Mouse (Mus musculus): Measurements from ENCODE around the gene Vamp1. TPM values are rescaled to one million over a fixed set of nuclear protein-coding genes. Genes with fewer than 3 reads are reported as not detected.

Vamp1 gene
- polyA plus RNA-seq, 1 experiment from 2014 or later, result 1.3 TPM

DNA sequence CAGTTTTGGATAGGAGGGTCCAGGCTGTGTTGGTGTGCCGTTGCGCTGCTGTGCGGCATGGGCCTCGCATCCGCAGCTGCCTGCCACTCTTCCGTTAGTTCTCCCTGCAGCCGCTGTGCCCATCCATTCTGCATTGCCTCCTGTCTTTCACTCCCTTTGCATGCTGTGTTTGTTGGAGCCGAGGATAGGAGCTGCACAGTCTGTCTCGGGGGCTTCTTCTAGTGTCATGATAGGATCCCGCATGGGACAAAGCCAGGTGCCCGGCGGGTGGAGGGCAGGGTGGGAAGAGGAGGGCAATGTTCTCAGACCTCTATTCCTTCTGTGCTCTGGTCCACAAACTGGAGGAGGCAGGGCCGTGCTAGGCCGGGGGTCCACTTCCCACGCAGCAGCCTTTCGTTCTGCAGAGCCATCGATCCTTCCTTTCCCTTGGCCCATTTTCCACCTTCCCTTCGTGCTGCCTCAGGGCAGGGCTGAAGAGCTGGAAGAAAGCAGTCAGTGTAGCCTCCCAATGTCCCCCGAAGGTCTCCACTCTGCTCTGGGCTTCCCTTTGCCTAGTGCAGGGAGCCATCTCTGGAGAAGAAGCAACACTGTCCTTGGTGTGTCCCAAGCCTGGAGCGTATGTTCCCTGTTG, 5.9 kb downstream of the Vamp1 start:
- Histone ChIP-seq H3K9ac (ENCODE audit: low read length) (no peak overlapping the region), H3K9me3 (ENCODE audit: control insufficient read depth, low read length) (no peaks in the 10 kb centered on the region), H3K27ac (ENCODE audit: low read depth, low read length) (no peak overlapping the region), H3K4me3 (ENCODE audit: low read depth, low read length) (no peak overlapping the region), H3K36me3 (ENCODE audit: control insufficient read depth, insufficient read depth, low read length) (no peaks in the 10 kb centered on the region), H3K27me3 (ENCODE audit: control insufficient read depth, insufficient read depth, low read length) (no peaks in the 10 kb centered on the region), H3K4me1 (ENCODE audit: control insufficient read depth, insufficient read depth, low read length) (no peaks in the 10 kb centered on the region), H3K4me2 (no peak overlapping the region)
- WGBS, result 89% methylated on average over 20 of the region's 20 CpGs
- no peak for DNase-seq (ENCODE audit: low spot score, missing footprints)
- no peak for ATAC-seq (ENCODE audit: low FRiP score)

DNA sequence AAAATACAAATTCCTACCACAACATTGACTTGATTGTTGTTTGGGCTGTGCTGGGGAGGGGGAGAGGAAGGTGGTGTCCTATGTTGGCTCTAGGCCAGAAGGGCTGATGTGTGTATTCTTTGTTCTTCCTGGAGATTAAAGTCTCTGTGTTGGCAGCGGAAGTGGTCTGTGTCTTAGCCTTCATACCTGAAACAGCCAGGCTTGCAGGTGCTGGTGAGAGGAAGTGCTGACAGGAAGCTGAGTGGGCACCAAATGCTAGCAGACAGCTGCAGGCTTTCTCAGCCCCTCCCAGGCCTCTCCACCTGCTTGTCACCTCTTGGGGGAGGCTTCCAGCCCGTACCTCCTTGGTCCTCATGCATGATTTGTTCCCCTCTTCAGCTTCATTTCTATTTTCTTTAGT, 6.8 kb downstream of the Vamp1 start:
- H3K27me3 ChIP-seq (ENCODE audit: control insufficient read depth, insufficient read depth, low read length), result no peaks in the 10 kb centered on the region
- WGBS, result 83% methylated on average over 2 of the region's 2 CpGs
- no peak for ATAC-seq (ENCODE audit: low FRiP score)

DNA sequence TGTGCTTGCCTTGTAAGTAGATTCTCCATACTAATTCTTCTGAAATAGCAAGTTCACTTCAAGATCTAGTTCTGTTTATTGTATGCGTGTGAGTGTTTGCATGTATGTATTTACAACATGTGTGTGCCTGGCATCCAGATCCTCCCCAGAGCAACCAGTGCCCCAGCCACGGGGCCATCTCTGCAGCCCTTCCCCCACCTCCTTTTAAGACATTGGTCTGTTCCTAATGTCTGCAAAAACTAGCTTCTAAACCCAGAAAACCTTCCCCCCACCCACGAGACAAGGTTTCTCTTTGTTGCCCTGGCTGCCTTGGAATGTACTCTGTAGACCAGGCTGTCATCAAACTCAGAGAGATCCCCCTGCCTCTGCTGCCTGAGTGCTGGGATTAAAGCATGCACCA, 7.2 kb downstream of the Vamp1 start:
- ATAC-seq (ENCODE audit: low FRiP score) (no peak), DNase-seq (ENCODE audit: low spot score, missing footprints) (no peak)
- 87% methylated on average over 3 of the region's 3 CpGs for WGBS
- no peaks in the 10 kb centered on the region for H3K4me1 ChIP-seq (ENCODE audit: control insufficient read depth, insufficient read depth, low read length)
- H3K27me3 ChIP-seq (ENCODE audit: control insufficient read depth, insufficient read depth, low read length), result no peaks in the 10 kb centered on the region
- H3K9me3 ChIP-seq (ENCODE audit: control insufficient read depth, low read length), result no peaks in the 10 kb centered on the region
- H3K9ac ChIP-seq (ENCODE audit: low read length), result no peak overlapping the region
- no peaks in the 10 kb centered on the region for H3K36me3 ChIP-seq (ENCODE audit: control insufficient read depth, insufficient read depth, low read length)
- H3K4me2 ChIP-seq, result no peak overlapping the region
- no peak overlapping the region for H3K4me3 ChIP-seq (ENCODE audit: low read depth, low read length)
- no peak overlapping the region for H3K27ac ChIP-seq (ENCODE audit: low read depth, low read length)

More for the DNA sequence above, 6.8 kb downstream of the Vamp1 start:
- no peak overlapping the region for H3K9ac ChIP-seq (ENCODE audit: low read length)
- H3K27ac ChIP-seq (ENCODE audit: low read depth, low read length), result no peak overlapping the region
- no peak overlapping the region for H3K4me2 ChIP-seq
- no peaks in the 10 kb centered on the region for H3K4me1 ChIP-seq (ENCODE audit: control insufficient read depth, insufficient read depth, low read length)
- no peak overlapping the region for H3K4me3 ChIP-seq (ENCODE audit: low read depth, low read length)
- no peaks in the 10 kb centered on the region for H3K9me3 ChIP-seq (ENCODE audit: control insufficient read depth, low read length)
- H3K36me3 ChIP-seq (ENCODE audit: control insufficient read depth, insufficient read depth, low read length), result no peaks in the 10 kb centered on the region
- DNase-seq (ENCODE audit: low spot score, missing footprints), result no peak

DNA sequence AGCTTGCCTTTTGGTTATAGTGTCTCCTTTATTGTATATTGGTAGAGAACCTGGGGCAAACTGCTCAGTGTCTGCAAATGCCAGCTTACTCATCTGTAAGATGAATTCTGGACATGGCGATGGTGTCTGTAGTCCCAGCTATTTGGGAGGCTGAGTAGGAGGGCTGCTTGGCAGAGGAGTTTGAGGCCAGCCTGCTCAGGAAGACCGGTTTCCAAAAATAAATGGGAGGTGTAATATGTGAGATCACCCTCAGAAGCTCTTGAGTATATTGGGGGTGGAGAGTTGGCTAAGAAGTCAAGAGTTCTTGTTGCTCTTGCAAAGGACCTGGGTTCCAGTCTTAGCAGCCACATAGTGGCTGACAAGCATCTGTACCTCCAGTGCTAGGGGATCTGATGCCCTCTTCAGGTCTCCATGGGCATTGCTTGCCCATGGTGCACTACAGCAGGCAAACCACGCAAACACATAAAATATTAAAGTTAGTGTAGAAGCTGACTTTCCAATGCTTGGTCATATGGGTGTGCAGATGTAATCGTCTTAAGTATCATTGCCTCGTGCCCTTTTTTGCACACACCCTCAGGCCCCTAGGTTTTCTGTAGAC, 10.3 kb downstream of the Vamp1 start:
- H3K27ac ChIP-seq (ENCODE audit: low read depth, low read length), result no peak overlapping the region
- DNase-seq (ENCODE audit: low spot score, missing footprints), result no peak
- no peak overlapping the region for H3K4me2 ChIP-seq
- no peaks in the 10 kb centered on the region for H3K27me3 ChIP-seq (ENCODE audit: control insufficient read depth, insufficient read depth, low read length)
- no peaks in the 10 kb centered on the region for H3K36me3 ChIP-seq (ENCODE audit: control insufficient read depth, insufficient read depth, low read length)
- 89% methylated on average over 5 of the region's 5 CpGs for WGBS
- no peak for ATAC-seq (ENCODE audit: low FRiP score)
- H3K4me1 ChIP-seq (ENCODE audit: control insufficient read depth, insufficient read depth, low read length), result no peaks in the 10 kb centered on the region
- H3K9ac ChIP-seq (ENCODE audit: low read length), result no peak overlapping the region
- no peak overlapping the region for H3K4me3 ChIP-seq (ENCODE audit: low read depth, low read length)
- H3K9me3 ChIP-seq (ENCODE audit: control insufficient read depth, low read length), result no peaks in the 10 kb centered on the region

DNA sequence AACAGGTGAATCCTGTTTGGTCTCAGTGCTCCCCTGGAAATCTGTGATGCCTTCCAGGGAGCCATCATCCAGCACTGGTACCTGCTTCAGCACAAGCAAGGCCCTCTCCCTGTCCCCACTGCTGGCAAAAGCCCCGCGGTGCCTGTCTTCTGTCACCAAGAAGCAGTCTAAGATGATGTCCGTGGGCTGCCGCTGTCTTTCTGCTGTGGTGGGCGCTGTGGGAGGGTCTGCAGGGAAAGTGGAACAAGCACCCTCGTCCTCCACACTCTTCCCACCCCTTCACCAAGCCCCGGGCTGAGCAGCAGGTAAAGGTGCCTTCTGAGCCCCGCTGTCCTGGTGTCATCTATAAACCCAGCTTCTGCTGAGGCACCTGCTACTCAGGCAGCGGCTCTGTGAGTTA, 15.2 kb downstream of the Vamp1 start:
- DNase-seq (ENCODE audit: low spot score, missing footprints) (no peak), ATAC-seq (ENCODE audit: low FRiP score) (0 out of 2 replicates have a peak, but pooled peaks have one; percentile 16)
- Histone ChIP-seq H3K36me3 (ENCODE audit: control insufficient read depth, insufficient read depth, low read length) (no peaks in the 10 kb centered on the region), H3K27me3 (ENCODE audit: control insufficient read depth, insufficient read depth, low read length) (no peaks in the 10 kb centered on the region), H3K4me1 (ENCODE audit: control insufficient read depth, insufficient read depth, low read length) (peaks cover 9% of the 10 kb centered on the region), H3K9me3 (ENCODE audit: control insufficient read depth, low read length) (no peaks in the 10 kb centered on the region), H3K4me3 (ENCODE audit: low read depth, low read length) (no peak overlapping the region), H3K27ac (ENCODE audit: low read depth, low read length) (no peak overlapping the region), H3K9ac (ENCODE audit: low read length) (peak overlapping the region; percentile 14; the same call in 1 of the 2 replicates), H3K4me2 (no peak overlapping the region)
- WGBS, result 68% methylated on average over 9 of the region's 9 CpGs

DNA sequence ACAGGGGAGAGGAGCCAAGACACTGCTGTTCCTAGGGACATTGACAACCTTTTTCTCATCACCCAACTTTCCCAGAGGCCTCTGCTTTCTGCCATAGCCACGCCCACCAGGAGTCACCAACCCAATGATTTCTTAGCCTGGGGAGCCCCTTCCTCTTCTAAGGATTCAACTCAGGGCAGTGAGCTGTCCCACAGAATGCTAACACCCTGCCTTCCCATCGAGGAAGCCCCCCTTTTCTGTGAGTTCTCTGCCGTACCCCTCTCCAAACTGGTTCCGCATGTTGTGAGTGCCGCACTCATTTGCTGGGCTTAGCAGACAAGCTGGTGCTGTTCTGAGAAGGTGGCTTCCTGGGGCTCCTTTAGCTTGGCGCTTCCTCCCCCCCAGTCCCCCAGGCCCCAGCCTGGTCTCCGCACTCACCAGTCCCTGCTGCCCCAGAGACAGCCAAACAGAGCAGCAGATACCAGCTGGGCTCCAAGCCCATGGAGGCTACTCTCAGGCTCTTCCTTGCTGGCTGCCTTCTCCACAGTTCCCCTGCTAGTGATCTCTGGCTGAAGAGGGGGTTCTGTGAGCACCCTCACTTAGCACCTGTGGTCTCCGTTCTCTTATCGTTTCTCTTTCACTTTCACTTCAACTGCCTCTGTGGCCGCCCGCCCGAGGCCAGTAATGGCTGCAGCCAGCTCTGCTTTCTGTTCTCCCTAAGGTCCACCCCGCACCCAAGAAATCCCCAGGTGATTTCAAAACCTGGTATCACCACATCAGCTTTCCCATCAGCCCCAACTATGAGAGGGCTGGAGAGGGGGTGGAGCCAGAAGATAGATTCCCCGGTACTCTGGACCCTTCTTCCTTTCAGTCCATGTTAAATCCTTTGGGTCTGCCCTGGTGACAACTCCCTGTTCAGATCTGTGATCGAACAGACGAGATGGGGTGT, 16.0 kb downstream of the Vamp1 start, which contains the start of gene Tapbpl:
Tapbpl (minus strand) TSS at position 744 of the 928 bp plus-strand sequence.
- peak within 1 kb of the TSS; percentile 69 for H3K9ac ChIP-seq (ENCODE audit: low read length)
- no peaks in the 10 kb centered on the region for H3K9me3 ChIP-seq (ENCODE audit: control insufficient read depth, low read length)
- DNase-seq (ENCODE audit: low spot score, missing footprints), result peak; percentile 89
- H3K4me1 ChIP-seq (ENCODE audit: control insufficient read depth, insufficient read depth, low read length), result peaks cover 9% of the 10 kb centered on the region
- no peaks in the 10 kb centered on the region for H3K36me3 ChIP-seq (ENCODE audit: control insufficient read depth, insufficient read depth, low read length)
- H3K27me3 ChIP-seq (ENCODE audit: control insufficient read depth, insufficient read depth, low read length), result no peaks in the 10 kb centered on the region
- peak within 1 kb of the TSS; percentile 34 for H3K4me3 ChIP-seq (ENCODE audit: low read depth, low read length)
- 9% methylated on average over 16 of the region's 16 CpGs for WGBS
- no peak within 1 kb of the TSS for H3K27ac ChIP-seq (ENCODE audit: low read depth, low read length)
- peak within 1 kb of the TSS; percentile 71 for H3K4me2 ChIP-seq
- ATAC-seq (ENCODE audit: low FRiP score), result peak; percentile 65

DNA sequence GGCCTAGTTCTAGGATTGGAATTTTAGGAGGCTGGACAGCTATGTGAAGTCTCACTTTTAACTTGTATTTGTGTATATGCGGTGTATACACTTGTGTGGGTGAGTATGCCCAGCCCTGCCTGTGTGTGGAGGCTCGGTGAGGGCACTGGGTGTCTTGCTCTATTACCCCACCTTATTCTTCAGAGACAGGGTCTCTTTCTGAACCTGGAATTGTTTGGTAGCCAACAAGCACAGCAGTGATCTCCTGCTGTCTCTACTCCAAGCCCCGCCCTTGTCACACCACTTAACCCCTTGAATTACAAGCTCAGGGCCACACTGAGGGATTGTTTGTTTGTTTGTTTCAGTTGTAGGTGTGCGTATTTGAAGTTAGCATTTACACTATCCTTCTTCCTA, 16.7 kb downstream of the Vamp1 start:
- ATAC-seq (ENCODE audit: low FRiP score), result peak; percentile 5; the same call in 1 of the 2 replicates
- Histone ChIP-seq H3K4me2 (peak overlapping the region; percentile 71), H3K9me3 (ENCODE audit: control insufficient read depth, low read length) (no peaks in the 10 kb centered on the region), H3K27me3 (ENCODE audit: control insufficient read depth, insufficient read depth, low read length) (no peaks in the 10 kb centered on the region), H3K27ac (ENCODE audit: low read depth, low read length) (no peak overlapping the region), H3K4me1 (ENCODE audit: control insufficient read depth, insufficient read depth, low read length) (peaks cover 9% of the 10 kb centered on the region), H3K9ac (ENCODE audit: low read length) (no peak overlapping the region), H3K4me3 (ENCODE audit: low read depth, low read length) (no peak overlapping the region; the same call in 1 of the 2 replicates), H3K36me3 (ENCODE audit: control insufficient read depth, insufficient read depth, low read length) (no peaks in the 10 kb centered on the region)
- 53% methylated on average over 4 of the region's 4 CpGs for WGBS
- no peak for DNase-seq (ENCODE audit: low spot score, missing footprints)

DNA sequence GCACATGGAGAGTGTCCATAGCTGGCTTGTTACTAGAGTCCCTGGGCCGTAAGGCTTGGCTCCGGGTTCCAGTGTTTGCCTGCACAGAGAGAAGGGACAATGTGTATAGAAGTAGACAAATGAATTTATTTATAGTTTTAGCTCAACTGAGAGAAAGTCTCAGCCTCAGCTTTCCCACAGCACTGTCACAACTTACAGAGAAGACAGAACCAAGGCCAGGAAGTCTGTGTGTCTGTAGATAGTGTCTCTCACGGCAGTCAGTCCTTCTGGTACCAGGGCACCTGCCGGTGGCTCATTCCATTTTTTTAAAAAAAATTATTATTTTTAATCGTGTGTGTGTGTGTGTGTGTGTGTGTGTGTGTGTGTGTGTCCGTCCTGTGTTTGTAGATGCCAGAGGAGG, 17.2 kb downstream of the Vamp1 start:
- ATAC-seq (ENCODE audit: low FRiP score) (no peak), DNase-seq (ENCODE audit: low spot score, missing footprints) (no peak)
- no peaks in the 10 kb centered on the region for H3K36me3 ChIP-seq (ENCODE audit: control insufficient read depth, insufficient read depth, low read length)
- H3K27me3 ChIP-seq (ENCODE audit: control insufficient read depth, insufficient read depth, low read length), result no peaks in the 10 kb centered on the region
- no peaks in the 10 kb centered on the region for H3K9me3 ChIP-seq (ENCODE audit: control insufficient read depth, low read length)
- H3K4me3 ChIP-seq (ENCODE audit: low read depth, low read length), result no peak overlapping the region
- H3K4me2 ChIP-seq, result no peak overlapping the region
- no peak overlapping the region for H3K27ac ChIP-seq (ENCODE audit: low read depth, low read length)
- WGBS, result 91% methylated on average over 6 of the region's 6 CpGs
- peaks cover 9% of the 10 kb centered on the region for H3K4me1 ChIP-seq (ENCODE audit: control insufficient read depth, insufficient read depth, low read length)
- H3K9ac ChIP-seq (ENCODE audit: low read length), result no peak overlapping the region

Measured in midbrain, embryonic 11.5 days (tissue).